Mouse (Mus musculus) thymus, postnatal 4 days (tissue): ENCODE results near the gene Akr1c13.
"Not testable (repeated sequence)": the region's sequence is repeated elsewhere in the genome, so short reads cannot be mapped to it uniquely, and the experiment has no call there.

ENCODE experiments used
- DNase-seq: peaks from one replicate; pipeline ENCODE4 v3.0.0; 2021

The Akr1c13 gene

GRCm38 (mm10) chr13:4190904-4191303, at the start of gene Akr1c13:
Gene Akr1c13, plus strand, starts transcription at chr13:4191150.
- DNase-seq = no peak

GRCm38 (mm10) chr13:4144261-4144660, 46.7 kb upstream of the Akr1c13 start:
- no peak for DNase-seq

GRCm38 (mm10) chr13:4150518-4150917, 40.4 kb upstream of the Akr1c13 start, which contains the start of gene Akr1c18:
Gene Akr1c18, minus strand, starts transcription at chr13:4150654.
- no peak for DNase-seq

- DNase-seq = no peak
Observed at GRCm38 (mm10) chr13:4152908-4153307, 38.0 kb upstream of the Akr1c13 start.

- no peak for DNase-seq
Observed at GRCm38 (mm10) chr13:4153593-4153992, 37.4 kb upstream of the Akr1c13 start.

- DNase-seq = no peak
Observed at GRCm38 (mm10) chr13:4155286-4155685, 35.7 kb upstream of the Akr1c13 start.

- no peak for DNase-seq
Observed at GRCm38 (mm10) chr13:4168006-4168405, 22.9 kb upstream of the Akr1c13 start.

GRCm38 (mm10) chr13:4172978-4173377, 18.0 kb upstream of the Akr1c13 start:
- no peak for DNase-seq

GRCm38 (mm10) chr13:4181321-4181720, 9.6 kb upstream of the Akr1c13 start:
- not testable (repeated sequence) for DNase-seq

- no peak for DNase-seq
Observed at GRCm38 (mm10) chr13:4183116-4183515, 7.8 kb upstream of the Akr1c13 start.

GRCm38 (mm10) chr13:4186641-4187411, 4.1 kb upstream of the Akr1c13 start:
- peak; percentile 18 for DNase-seq

- DNase-seq = no peak
Observed at GRCm38 (mm10) chr13:4188174-4188573, 2.8 kb upstream of the Akr1c13 start.

- no peak for DNase-seq
Observed at GRCm38 (mm10) chr13:4192511-4192910, 1.6 kb downstream of the Akr1c13 start.

- no peak for DNase-seq
Observed at GRCm38 (mm10) chr13:4206147-4206903, 15.4 kb downstream of the Akr1c13 start.

- no peak for DNase-seq
Observed at GRCm38 (mm10) chr13:4211560-4212299, 20.8 kb downstream of the Akr1c13 start.

GRCm38 (mm10) chr13:4212309-4212708, 21.4 kb downstream of the Akr1c13 start:
- DNase-seq = no peak

GRCm38 (mm10) chr13:4215496-4215895, 24.5 kb downstream of the Akr1c13 start:
- DNase-seq = not testable (repeated sequence)

GRCm38 (mm10) chr13:4228441-4228840, 37.5 kb downstream of the Akr1c13 start, which contains the start of gene Akr1c19:
Gene Akr1c19, plus strand, starts transcription at chr13:4228700.
- no peak for DNase-seq

GRCm38 (mm10) chr13:4230841-4231623, 40.1 kb downstream of the Akr1c13 start:
- DNase-seq = no peak

GRCm38 (mm10) chr13:4233135-4233534, 42.2 kb downstream of the Akr1c13 start:
- no peak for DNase-seq

GRCm38 (mm10) chr13:4233536-4234172, 42.7 kb downstream of the Akr1c13 start:
- DNase-seq = no peak
